ENCODE assay signal across 8 mouse cellular contexts in the genomic region with DNA sequence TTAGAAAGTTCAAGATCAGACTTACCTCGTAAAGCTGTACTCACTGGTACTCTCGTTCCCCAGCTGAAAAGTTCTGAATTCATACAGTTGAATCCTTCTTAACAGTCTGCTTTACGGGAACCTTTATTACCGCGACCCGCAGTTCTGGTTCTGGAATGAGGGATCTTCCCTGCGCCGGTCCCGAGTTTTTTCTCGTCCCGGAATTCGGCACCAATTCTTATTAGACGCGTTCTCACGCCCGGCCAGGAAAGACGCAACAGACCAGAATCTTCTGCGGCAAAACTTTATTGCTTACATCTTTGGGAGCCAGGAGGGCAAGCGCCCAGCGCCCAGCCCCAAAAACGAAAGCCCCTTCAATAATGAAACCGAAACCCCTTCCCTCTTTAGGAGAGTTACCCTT.
DNase-seq lines count a peak whose midpoint lies in the region; TF ChIP-seq lines count a peak whose summit lies in the region.
"Not testable (repeated sequence)": the region's sequence is repeated elsewhere in the genome, so short reads cannot be mapped to it uniquely, and the experiment has no call there.

No protein-coding gene starts in this region.

- TF ChIP-seq POLR2A in heart, adult 2 months (IDR thresholded peaks at IDR 0.05; ENCODE audit: insufficient read depth, low read depth, low read length); thymus, adult 2 months (IDR thresholded peaks at IDR 0.05; ENCODE audit: control insufficient read depth, extremely low read depth, insufficient read depth, low read length, poor library complexity): not testable (repeated sequence)

- WGBS in heart, adult 2 months, result 98% methylated on average over 13 of the region's 22 CpGs
- WGBS in thymus, adult 2 months, result no CpG with 5 or more reads among the region's 22 CpGs

- not testable (repeated sequence) for H3K27ac ChIP-seq in heart, adult 2 months; thymus, adult 2 months (ENCODE audit: control insufficient read depth, insufficient read depth, low read length)

- not testable (repeated sequence) for H3K4me1 ChIP-seq in heart, adult 2 months (ENCODE audit: control insufficient read depth, insufficient read depth, low read length); thymus, adult 2 months (replicated peaks; ENCODE audit: control insufficient read depth, insufficient read depth, low read length)

- DNase-seq in adrenal gland, adult (ENCODE audit: inconsistent age in 2 of 2, low spot score in 1 of 2), result peak; percentile 8 to 42
- peak; percentile 3 for DNase-seq in cerebellum, adult 9-11 months
- DNase-seq in heart, adult 2 months, result peak; percentile 14 to 30
- peak; percentile 8 for DNase-seq in layer of hippocampus, adult 11-12 months (ENCODE audit: low spot score)
- DNase-seq in ovary, adult 18-20 months (ENCODE audit: low spot score), result peak; percentile 3
- peak; percentile 1 to 16 for DNase-seq in spleen, postnatal 14 days (ENCODE audit: low spot score in 2 of 2)
- peak; percentile 4 for DNase-seq in thymus, adult 2 months
- DNase-seq in urinary bladder, postnatal 10 days (ENCODE audit: low spot score), result peak; percentile 29

- not testable (repeated sequence) for H3K4me3 ChIP-seq in heart, adult 2 months; thymus, adult 2 months (ENCODE audit: control insufficient read depth, insufficient read depth, low read length)

- not testable (repeated sequence) for H3K36me3 ChIP-seq in heart, adult 2 months (ENCODE audit: control insufficient read depth, insufficient read depth, low read length); thymus, adult 2 months (ENCODE audit: control insufficient read depth, insufficient read depth, low read length)

- intact Hi-C loops in heart, adult 2 months (cut with DNase I), result not testable (repeated sequence)

- not testable (repeated sequence) for H3K79me2 ChIP-seq in heart, adult 2 months (replicated peaks; ENCODE audit: control insufficient read depth, insufficient read depth, low read length)

- not testable (repeated sequence) for H3K9ac ChIP-seq in heart, adult 2 months (ENCODE audit: low read depth, low read length)

- H3K27me3 ChIP-seq in heart, adult 2 months (ENCODE audit: control insufficient read depth, insufficient read depth, low read length); thymus, adult 2 months (ENCODE audit: control insufficient read depth, insufficient read depth, low read length): not testable (repeated sequence)

- TF ChIP-seq EP300 in heart, adult 2 months (IDR thresholded peaks at IDR 0.05; ENCODE audit: insufficient read depth, low read depth, low read length), result not testable (repeated sequence)

- TF ChIP-seq CTCF in heart, adult 2 months (IDR thresholded peaks at IDR 0.05); thymus, adult 2 months (IDR thresholded peaks at IDR 0.05; ENCODE audit: borderline replicate concordance, control insufficient read depth, extremely low read depth, insufficient read depth, low read length, poor library complexity): not testable (repeated sequence)
